Mouse (Mus musculus) liver, adult 2 months (tissue): ENCODE results near the gene G0s2.

ENCODE experiments used
- CTCF ChIP-seq: fragments of 200-500 bp; IDR thresholded peaks from 2 replicates; pipeline ENCODE4 v1.5.1; 2011; ENCODE audit warnings: low read depth, low read length, control low read depth
- POLR2A ChIP-seq: fragments of 200-500 bp; IDR thresholded peaks from 2 replicates; pipeline ENCODE4 v1.6.1; 2011; ENCODE audit warnings: low read length, control low read depth; ENCODE audit not compliant: insufficient read depth; ENCODE audit errors: extremely low read depth

DNA sequence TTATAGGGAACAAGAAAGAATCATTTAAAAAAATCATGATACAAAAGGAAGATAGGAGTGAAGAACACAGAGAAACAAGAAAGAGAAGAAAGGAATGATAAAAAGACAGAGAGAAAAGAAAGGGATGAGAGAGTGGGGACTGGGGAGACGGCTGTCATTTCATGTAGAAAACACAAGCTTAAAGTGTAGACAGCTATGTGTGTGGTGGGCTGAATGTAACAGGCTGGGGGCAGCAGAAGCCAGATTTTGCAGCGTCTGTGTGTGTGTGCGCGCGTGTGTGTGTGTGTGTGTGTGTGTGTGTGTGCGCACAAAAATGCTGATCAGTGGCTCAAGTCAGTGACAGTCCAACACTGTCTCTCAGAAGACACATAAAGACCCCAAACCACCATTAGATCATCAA, 28.8 kb downstream of the G0s2 start:
- no peak for TF ChIP-seq POLR2A
- no peak for TF ChIP-seq CTCF
